Mouse (Mus musculus) erythroblast, embryonic 14.5 days (primary cell): ENCODE results near the gene N4bp1.

Source experiments
- GATA1 ChIP-seq: IDR thresholded peaks from 2 replicates; pipeline ENCODE4 v1.6.1; 2012; ENCODE audit warnings: low read length, inconsistent platforms, mixed read lengths
- TAL1 ChIP-seq: IDR thresholded peaks from 3 replicates; pipeline ENCODE4 v1.6.1; 2012; ENCODE audit warnings: low read length, inconsistent platforms, mixed read lengths

DNA sequence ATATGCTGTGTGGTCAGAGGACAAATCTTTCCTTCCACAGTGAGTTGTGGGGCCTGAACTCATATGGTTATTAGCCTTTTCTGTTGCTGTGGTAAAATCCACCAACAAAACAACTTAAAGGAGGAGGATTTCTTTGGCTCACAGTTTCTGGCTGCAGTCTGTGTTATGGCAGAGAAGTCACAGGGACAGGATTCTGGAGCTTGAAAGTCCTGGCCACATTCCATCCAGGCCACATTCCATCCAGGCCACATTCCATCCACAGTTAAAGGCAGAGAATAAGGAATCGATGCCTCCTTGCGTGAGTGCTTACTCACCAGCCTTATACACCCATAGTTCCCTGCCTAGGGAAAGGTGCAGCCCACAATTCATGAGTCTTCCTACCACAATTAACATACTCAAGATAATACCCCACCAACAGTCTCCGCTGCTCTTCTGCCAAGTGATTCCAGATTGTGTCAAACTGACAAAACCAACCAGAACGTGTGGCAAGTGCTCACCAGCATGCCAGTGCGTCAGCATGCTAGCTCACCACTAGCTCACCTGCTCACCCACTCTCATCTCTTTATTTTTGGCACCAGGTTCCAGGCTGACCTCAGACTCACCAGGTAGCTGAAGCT is 38.3 kb upstream of the N4bp1 start:
- TF ChIP-seq TAL1 (no peak), GATA1 (no peak)
